Mouse (Mus musculus) urinary bladder, postnatal 0 days (tissue): ENCODE results near the gene Sema3b. TPM values are rescaled to one million over a fixed set of nuclear protein-coding genes. Genes with fewer than 3 reads are reported as not detected.

ENCODE experiments used
- polyA plus RNA-seq: library from polyadenylated mRNA; unstranded; fragments of >200 nt; fragmentation: Nextera tagmentation; extraction: Ambion mirVana; gene quantifications from 2 replicates; pipeline ENCODE4 v1.2.1, GENCODE M21; 2015

Gene Sema3b
- 12.9 and 15.9 TPM in 2 replicates for polyA plus RNA-seq

GRCm38 (mm10) chr9:107608741-107609432, at the start of gene Sema3b:
Gene Sema3b, minus strand, starts transcription at chr9:107609229.

GRCm38 (mm10) chr9:107635279-107636028, 26.4 kb upstream of the Sema3b start, which contains the start of gene Gnai2:
Gene Gnai2, minus strand, starts transcription at chr9:107635367.

GRCm38 (mm10) chr9:107586974-107587832, 21.8 kb downstream of the Sema3b start, which contains the start of gene Ifrd2:
Gene Ifrd2, plus strand, starts transcription at chr9:107587642.

GRCm38 (mm10) chr9:107580501-107581317, 28.3 kb downstream of the Sema3b start, which contains the start of gene Hyal3:
Gene Hyal3, plus strand, starts transcription at chr9:107580818.

GRCm38 (mm10) chr9:107578587-107578986, 30.4 kb downstream of the Sema3b start, which contains the start of gene Naa80:
Gene Naa80, plus strand, starts transcription at chr9:107578887.

GRCm38 (mm10) chr9:107576357-107577107, 32.5 kb downstream of the Sema3b start, which contains the start of gene Hyal1:
Gene Hyal1, plus strand, starts transcription at chr9:107576927.

GRCm38 (mm10) chr9:107567702-107568319, 41.2 kb downstream of the Sema3b start, which contains the start of gene Hyal2:
Gene Hyal2, plus strand, starts transcription at chr9:107567945.

GRCm38 (mm10) chr9:107563029-107563581, 45.9 kb downstream of the Sema3b start, which contains the start of gene Tusc2:
Gene Tusc2, plus strand, starts transcription at chr9:107563255.

GRCm38 (mm10) chr9:107551117-107551889, 57.7 kb downstream of the Sema3b start, which contains the start of gene Rassf1:
Gene Rassf1, plus strand, starts transcription at chr9:107551555.

Other genes starting within 250 kb of the Sema3b start
- 0.08 and 0.12 TPM in 2 replicates for gene Cacna2d2, start 209.6 kb downstream of the Sema3b start, polyA plus RNA-seq
- gene Tmem115, start 75.3 kb downstream of the Sema3b start, polyA plus RNA-seq: 36.6 and 39.3 TPM in 2 replicates
- gene Cyb561d2, start 67.0 kb downstream of the Sema3b start, polyA plus RNA-seq: 16.3 and 17.5 TPM in 2 replicates
- 14.7 and 17.2 TPM in 2 replicates for gene Nprl2, start 67.0 kb downstream of the Sema3b start, polyA plus RNA-seq
- 0.44 and 0.52 TPM in 2 replicates for gene Zmynd10, start 61.9 kb downstream of the Sema3b start, polyA plus RNA-seq
- gene Rassf1, start 57.7 kb downstream of the Sema3b start, polyA plus RNA-seq: 61.6 and 67.2 TPM in 2 replicates
- gene Tusc2, start 46.0 kb downstream of the Sema3b start, polyA plus RNA-seq: 30.8 and 32.6 TPM in 2 replicates
- gene Hyal2, start 41.3 kb downstream of the Sema3b start, polyA plus RNA-seq: 37.4 and 43.1 TPM in 2 replicates
- gene Hyal1, start 32.3 kb downstream of the Sema3b start, polyA plus RNA-seq: 6.4 and 7.9 TPM in 2 replicates
- 9.7 and 14.0 TPM in 2 replicates for gene Naa80, start 30.3 kb downstream of the Sema3b start, polyA plus RNA-seq
- gene Hyal3, start 28.4 kb downstream of the Sema3b start, polyA plus RNA-seq: 0.60 and 0.61 TPM in 2 replicates
- 21.9 and 26.4 TPM in 2 replicates for gene Ifrd2, start 21.6 kb downstream of the Sema3b start, polyA plus RNA-seq
- 285 and 303 TPM in 2 replicates for gene Gnai2, start 26.1 kb upstream of the Sema3b start, polyA plus RNA-seq
- 0.16 and 0.34 TPM in 2 replicates for gene Slc38a3, start 60.3 kb upstream of the Sema3b start, polyA plus RNA-seq
- 0.45 and 0.63 TPM in 2 replicates for gene Gnat1, start 70.5 kb upstream of the Sema3b start, polyA plus RNA-seq
- gene Sema3f, start 101.2 kb upstream of the Sema3b start, polyA plus RNA-seq: 10.7 and 12.1 TPM in 2 replicates
- 81.2 and 82.1 TPM in 2 replicates for gene Rbm5, start 161.8 kb upstream of the Sema3b start, polyA plus RNA-seq